Mouse (Mus musculus): ENCODE measurements around the gene Usp22. TPM values are rescaled to one million over a fixed set of nuclear protein-coding genes. Genes with fewer than 3 reads are reported as not detected.

Gene Usp22
- 105 and 106 TPM in 2 replicates for polyA plus RNA-seq (2016; fragmentation: Nextera tagmentation; extraction: Ambion mirVana)

GRCm38 (mm10) chr11:61174821-61175658, at the start of gene Usp22:
Gene Usp22 (minus strand): TSS chr11:61175055.
- under 1% methylated on average over 69 of the region's 69 CpGs for WGBS
- Histone ChIP-seq H3K36me3 (peaks cover 10% of the 10 kb centered on the region), H3K4me1 (peaks cover 10% of the 10 kb centered on the region), H3K4me3 (peak within 1 kb of the TSS; percentile 98), H3K27ac (peak within 1 kb of the TSS; percentile 99), H3K9me3 (no peaks in the 10 kb centered on the region), H3K27me3 (ENCODE audit: insufficient read depth, poor library complexity, severe bottlenecking) (no peaks in the 10 kb centered on the region)
- DNase-seq (ENCODE audit: low spot score), result peak; percentile 100

GRCm38 (mm10) chr11:61224234-61224744, 49.4 kb upstream of the Usp22 start:
- DNase-seq (ENCODE audit: low spot score), result no peak
- Histone ChIP-seq H3K4me3 (no peak overlapping the region), H3K9me3 (no peaks in the 10 kb centered on the region), H3K4me1 (peaks cover 32% of the 10 kb centered on the region), H3K36me3 (no peaks in the 10 kb centered on the region), H3K27ac (no peak overlapping the region), H3K27me3 (ENCODE audit: insufficient read depth, poor library complexity, severe bottlenecking) (no peaks in the 10 kb centered on the region)
- WGBS, result 22% methylated on average over 6 of the region's 6 CpGs

GRCm38 (mm10) chr11:61222971-61223745, 48.3 kb upstream of the Usp22 start:
- Histone ChIP-seq H3K27me3 (ENCODE audit: insufficient read depth, poor library complexity, severe bottlenecking) (no peaks in the 10 kb centered on the region), H3K4me1 (peaks cover 27% of the 10 kb centered on the region), H3K4me3 (no peak overlapping the region), H3K27ac (no peak overlapping the region), H3K9me3 (no peaks in the 10 kb centered on the region), H3K36me3 (no peaks in the 10 kb centered on the region)
- 85% methylated on average over 9 of the region's 9 CpGs for WGBS
- no peak for DNase-seq (ENCODE audit: low spot score)

- Histone ChIP-seq H3K9me3 (no peaks in the 10 kb centered on the region), H3K36me3 (no peaks in the 10 kb centered on the region), H3K27ac (no peak overlapping the region), H3K4me3 (no peak overlapping the region), H3K27me3 (ENCODE audit: insufficient read depth, poor library complexity, severe bottlenecking) (no peaks in the 10 kb centered on the region), H3K4me1 (peaks cover 21% of the 10 kb centered on the region)
- WGBS, result 71% methylated on average over 1 of the region's 1 CpGs
- no peak for DNase-seq (ENCODE audit: low spot score)
Observed at GRCm38 (mm10) chr11:61222007-61222406, 47.2 kb upstream of the Usp22 start.

GRCm38 (mm10) chr11:61220156-61220881, 45.5 kb upstream of the Usp22 start:
- WGBS, result 56% methylated on average over 9 of the region's 9 CpGs
- H3K9me3 ChIP-seq, result no peaks in the 10 kb centered on the region
- no peak for DNase-seq (ENCODE audit: low spot score)
- H3K4me3 ChIP-seq, result no peak overlapping the region
- no peak overlapping the region for H3K27ac ChIP-seq
- H3K27me3 ChIP-seq (ENCODE audit: insufficient read depth, poor library complexity, severe bottlenecking), result no peaks in the 10 kb centered on the region
- H3K36me3 ChIP-seq, result no peaks in the 10 kb centered on the region
- peaks cover 8% of the 10 kb centered on the region for H3K4me1 ChIP-seq

GRCm38 (mm10) chr11:61215936-61216335, 41.1 kb upstream of the Usp22 start:
- WGBS, result 76% methylated on average over 3 of the region's 3 CpGs
- Histone ChIP-seq H3K4me3 (no peak overlapping the region), H3K9me3 (no peaks in the 10 kb centered on the region), H3K27me3 (ENCODE audit: insufficient read depth, poor library complexity, severe bottlenecking) (peaks cover 34% of the 10 kb centered on the region), H3K36me3 (no peaks in the 10 kb centered on the region), H3K27ac (no peak overlapping the region), H3K4me1 (no peaks in the 10 kb centered on the region)
- DNase-seq (ENCODE audit: low spot score), result no peak

- no peak for DNase-seq (ENCODE audit: low spot score)
- WGBS, result 30% methylated on average over 20 of the region's 20 CpGs
- H3K27me3 ChIP-seq (ENCODE audit: insufficient read depth, poor library complexity, severe bottlenecking), result peaks cover 59% of the 10 kb centered on the region
Observed at GRCm38 (mm10) chr11:61212102-61212501, 37.2 kb upstream of the Usp22 start.

GRCm38 (mm10) chr11:61208316-61208715, 33.5 kb upstream of the Usp22 start:
- Histone ChIP-seq H3K36me3 (no peaks in the 10 kb centered on the region), H3K4me1 (no peaks in the 10 kb centered on the region), H3K27me3 (ENCODE audit: insufficient read depth, poor library complexity, severe bottlenecking) (peaks cover 49% of the 10 kb centered on the region), H3K9me3 (no peaks in the 10 kb centered on the region), H3K4me3 (no peak overlapping the region), H3K27ac (no peak overlapping the region)
- DNase-seq (ENCODE audit: low spot score), result no peak
- 79% methylated on average over 10 of the region's 10 CpGs for WGBS

More at GRCm38 (mm10) chr11:61212102-61212501, 37.2 kb upstream of the Usp22 start:
- Histone ChIP-seq H3K4me1 (no peaks in the 10 kb centered on the region), H3K9me3 (no peaks in the 10 kb centered on the region), H3K36me3 (no peaks in the 10 kb centered on the region), H3K27ac (no peak overlapping the region), H3K4me3 (no peak overlapping the region)

GRCm38 (mm10) chr11:61207487-61208246, 32.8 kb upstream of the Usp22 start, which contains the start of gene Aldh3a1:
Gene Aldh3a1 (plus strand): TSS chr11:61207537.
- no peaks in the 10 kb centered on the region for H3K9me3 ChIP-seq
- no peak within 1 kb of the TSS for H3K27ac ChIP-seq
- no peak within 1 kb of the TSS for H3K4me3 ChIP-seq
- DNase-seq (ENCODE audit: low spot score), result no peak
- peaks cover 43% of the 10 kb centered on the region for H3K27me3 ChIP-seq (ENCODE audit: insufficient read depth, poor library complexity, severe bottlenecking)
- H3K4me1 ChIP-seq, result no peaks in the 10 kb centered on the region
- H3K36me3 ChIP-seq, result no peaks in the 10 kb centered on the region
- WGBS, result 69% methylated on average over 10 of the region's 10 CpGs

- Histone ChIP-seq H3K27ac (no peak overlapping the region), H3K36me3 (no peaks in the 10 kb centered on the region), H3K9me3 (no peaks in the 10 kb centered on the region), H3K4me1 (no peaks in the 10 kb centered on the region), H3K27me3 (ENCODE audit: insufficient read depth, poor library complexity, severe bottlenecking) (peaks cover 27% of the 10 kb centered on the region), H3K4me3 (no peak overlapping the region)
- WGBS, result 89% methylated on average over 3 of the region's 3 CpGs
- DNase-seq (ENCODE audit: low spot score), result no peak
Observed at GRCm38 (mm10) chr11:61206136-61206535, 31.3 kb upstream of the Usp22 start.

- Histone ChIP-seq H3K36me3 (no peaks in the 10 kb centered on the region), H3K27me3 (ENCODE audit: insufficient read depth, poor library complexity, severe bottlenecking) (peaks cover 20% of the 10 kb centered on the region), H3K4me1 (no peaks in the 10 kb centered on the region), H3K4me3 (no peak overlapping the region), H3K9me3 (no peaks in the 10 kb centered on the region), H3K27ac (no peak overlapping the region)
- DNase-seq (ENCODE audit: low spot score), result no peak
- 88% methylated on average over 9 of the region's 10 CpGs for WGBS
Observed at GRCm38 (mm10) chr11:61205167-61205950, 30.5 kb upstream of the Usp22 start.

Measured in heart, embryonic 10.5 days (tissue).